In the genomic region with DNA sequence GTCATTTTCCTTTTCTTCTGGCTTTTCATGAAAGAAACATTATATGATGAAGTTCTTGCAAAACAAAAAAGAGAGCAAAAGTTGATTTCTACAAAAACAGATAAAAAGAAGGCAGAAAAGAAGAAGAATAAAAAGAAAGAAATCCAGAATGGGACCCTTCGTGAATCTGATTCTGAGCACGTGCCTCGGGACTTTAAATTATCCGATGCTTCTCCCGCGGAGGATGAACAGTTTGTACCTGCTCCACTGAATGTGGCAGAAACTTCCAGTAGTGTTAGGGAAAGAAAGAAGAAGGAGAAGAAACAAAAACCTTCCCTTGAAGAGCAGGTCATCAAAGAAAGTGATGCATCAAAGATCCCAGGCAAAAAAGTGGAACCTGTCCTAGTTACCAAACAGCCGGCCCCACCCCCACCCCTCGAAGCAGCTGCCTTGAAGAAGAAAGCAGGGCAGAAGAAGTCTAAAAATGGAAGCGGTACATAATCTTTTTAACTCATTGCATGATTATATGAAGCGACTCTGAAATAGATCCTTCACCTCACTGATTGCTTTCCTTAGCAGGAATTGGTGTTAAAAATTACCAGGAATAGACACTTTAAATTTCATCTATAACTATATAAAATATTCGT, we compare ENCODE assay signal across 14 mouse cellular contexts.
"Had no signal": no experiment of that assay in that cellular context is flagged by ENCODE, and none has a peak within 500 bp of the region (broad histone marks: within the 10 kb centered on the region; RNA-seq: fewer than 3 reads in every experiment).

No protein-coding gene starts in this region.

- H3K4me1 ChIP-seq: midbrain, embryonic 12.5 days; midbrain, embryonic 15.5 days; neural tube, embryonic 13.5 days had no signal

- H3K4me3 ChIP-seq: liver, embryonic 13.5 days; midbrain, embryonic 12.5 days; midbrain, embryonic 15.5 days; neural tube, embryonic 13.5 days had no signal

- H3K27ac ChIP-seq: kidney, postnatal 0 days; liver, embryonic 13.5 days; macrophage; midbrain, embryonic 12.5 days; midbrain, embryonic 15.5 days; neural tube, embryonic 13.5 days; stomach, postnatal 0 days had no signal

- DNase-seq: kidney, postnatal 25 days; liver, embryonic 13.5 days; lung, adult 2 months; lung, postnatal 14 days; retina, postnatal 1 day; right cerebral cortex, postnatal 25 days; thymus, adult 2 months; thymus, postnatal 25 days had no signal

- H3K27me3 ChIP-seq: liver, embryonic 13.5 days; midbrain, embryonic 12.5 days; midbrain, embryonic 15.5 days; neural tube, embryonic 13.5 days had no signal

- H3K36me3 ChIP-seq: midbrain, embryonic 15.5 days had no signal
